Mouse (Mus musculus) heart, adult 11 months (tissue): ENCODE results near the gene Gm45716.
"Not testable (repeated sequence)": the region's sequence is repeated elsewhere in the genome, so short reads cannot be mapped to it uniquely, and the experiment has no call there.

Source experiments
- DNase-seq: peaks from one replicate; pipeline ENCODE4 v3.0.0; 2022

Gm45716 gene

DNA sequence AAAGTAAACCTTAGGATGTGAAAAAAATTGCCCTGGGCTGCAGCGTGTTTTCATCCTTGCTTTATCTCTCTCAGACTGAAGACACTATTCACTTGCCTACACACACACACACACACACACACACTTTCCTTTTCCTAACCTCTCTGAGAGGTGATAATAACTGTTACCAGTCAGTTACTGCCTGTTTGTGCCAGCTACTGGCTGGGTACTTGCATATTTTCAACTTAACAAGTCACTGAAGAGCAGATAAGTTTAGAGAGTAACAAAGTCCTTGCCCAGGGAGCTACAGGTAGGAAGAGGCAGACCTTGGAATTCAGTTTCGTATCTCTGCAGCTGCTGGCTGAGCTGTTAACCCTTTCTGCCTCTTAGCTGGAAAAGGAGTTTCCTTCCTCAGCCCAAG is 64.4 kb downstream of the Gm45716 start:
- DNase-seq = no peak

DNA sequence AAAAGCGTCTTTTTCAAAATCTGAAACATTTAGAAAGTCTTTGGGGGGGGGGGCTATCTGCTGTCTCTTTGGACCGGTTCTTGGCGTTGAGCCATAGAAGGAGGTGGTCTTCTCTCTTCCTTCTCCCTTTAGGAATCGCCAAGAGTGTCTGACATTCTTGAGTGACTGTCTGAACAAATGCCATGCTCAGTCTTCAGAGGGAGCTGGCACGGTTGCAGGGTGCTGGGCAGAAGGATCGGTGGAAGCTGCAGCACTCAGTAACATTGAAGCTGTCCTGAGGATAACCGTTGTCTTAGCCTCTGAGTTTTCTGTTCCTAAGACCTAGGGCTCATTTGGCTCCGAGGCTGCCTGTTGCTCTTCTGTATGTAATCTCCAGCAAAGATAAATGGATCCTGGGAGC is 64.9 kb downstream of the Gm45716 start:
- no peak for DNase-seq

DNA sequence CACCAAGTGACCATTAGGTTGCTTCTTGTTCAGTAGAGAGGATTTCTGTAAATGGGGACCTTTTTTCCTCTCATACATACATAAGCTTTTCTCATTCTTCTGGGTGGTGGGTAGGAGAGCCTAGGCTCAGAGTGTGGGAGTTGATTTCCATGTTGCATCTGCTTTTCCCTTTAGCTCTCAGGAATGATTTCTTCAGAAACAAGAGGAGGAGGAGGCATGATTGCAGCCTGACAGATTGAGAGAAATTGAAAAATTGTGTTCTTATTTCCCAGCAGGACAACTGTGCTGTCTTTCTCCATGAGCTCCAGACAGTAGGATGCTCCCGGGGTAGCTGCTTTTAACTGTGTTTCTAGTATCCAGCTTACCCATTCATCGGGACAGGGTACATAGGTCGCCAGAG is 67.1 kb downstream of the Gm45716 start:
- DNase-seq = no peak

DNA sequence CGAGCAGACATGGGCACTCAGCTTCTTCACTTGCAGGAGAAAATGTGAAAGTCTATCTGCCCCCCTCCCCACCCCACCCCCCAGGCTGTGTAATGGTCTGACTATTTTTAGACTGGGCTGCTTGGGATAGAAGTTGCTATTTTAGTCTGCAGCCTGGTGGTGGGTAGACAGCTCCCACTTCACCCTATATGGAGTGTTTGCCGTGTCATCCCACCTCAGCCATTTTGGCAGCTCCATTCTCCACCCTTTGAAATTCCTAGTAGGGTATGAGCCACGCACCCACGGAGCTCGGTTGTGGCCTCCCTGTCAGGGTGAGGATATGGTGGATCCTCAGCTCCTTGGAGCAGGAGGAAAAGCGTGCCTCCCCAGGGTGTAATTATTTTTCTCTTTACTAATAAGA is 68.2 kb downstream of the Gm45716 start:
- DNase-seq = peak; percentile 96

DNA sequence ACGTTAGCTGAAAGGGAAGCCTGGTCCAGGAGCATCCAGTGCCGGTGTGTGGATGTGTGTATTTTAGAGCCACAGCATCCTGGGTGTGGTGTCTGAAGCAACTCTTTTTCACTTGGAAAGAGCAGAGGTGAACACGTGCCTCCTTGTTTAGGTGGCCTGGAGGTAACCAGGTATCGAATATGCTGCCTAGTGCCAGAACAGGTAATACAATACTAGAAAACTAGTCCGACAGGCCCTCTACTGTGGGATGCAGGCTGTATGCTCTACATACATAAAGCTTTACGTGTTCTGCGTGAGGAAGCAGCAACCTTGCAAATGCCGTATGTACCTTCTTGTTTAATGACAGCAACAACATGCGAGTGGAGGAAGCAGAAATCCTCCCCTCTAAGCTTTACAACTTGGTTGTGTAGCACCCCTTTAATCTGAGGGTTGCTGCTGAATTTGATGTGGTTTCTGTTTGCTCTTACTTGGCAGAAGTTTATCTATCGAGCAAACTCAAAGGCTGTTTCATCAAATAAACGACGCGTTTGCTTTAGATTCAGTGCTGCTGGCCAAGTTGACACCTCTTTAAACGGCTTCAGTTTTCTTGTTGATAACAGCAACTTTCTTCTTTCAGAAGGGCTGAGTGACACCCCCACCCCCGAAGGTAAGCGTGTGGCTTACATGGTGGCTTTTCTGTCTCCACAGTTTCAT is 69.5 kb downstream of the Gm45716 start:
- no peak for DNase-seq

DNA sequence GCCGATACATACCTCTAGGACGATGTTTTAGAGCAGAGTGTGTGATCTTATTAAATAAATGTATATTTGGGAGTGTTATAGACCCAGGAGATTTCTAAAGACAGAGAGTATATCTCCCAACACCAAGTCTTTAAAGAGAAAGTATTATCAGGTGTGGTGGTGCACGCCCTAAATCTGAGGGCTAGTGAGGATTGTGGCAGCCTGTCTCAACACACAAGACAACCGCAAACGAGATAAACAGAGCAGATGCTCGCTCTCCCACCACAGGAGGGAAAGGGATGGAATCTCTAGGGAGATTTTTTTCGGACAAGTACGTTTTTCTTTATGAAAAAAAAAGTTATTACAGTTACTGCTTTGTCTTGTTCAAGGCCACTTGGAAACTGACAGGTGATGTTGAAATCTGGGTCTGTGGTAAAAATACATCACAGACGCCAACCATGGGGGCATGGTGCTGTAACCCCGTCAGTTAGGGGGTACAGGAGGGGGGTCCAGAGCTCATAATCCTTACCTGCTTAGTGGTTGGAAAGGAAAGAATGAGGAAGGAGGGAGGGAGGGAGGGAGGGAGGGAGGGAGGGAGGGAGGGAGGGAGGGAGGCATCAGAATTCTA is 70.9 kb downstream of the Gm45716 start:
- no peak for DNase-seq

DNA sequence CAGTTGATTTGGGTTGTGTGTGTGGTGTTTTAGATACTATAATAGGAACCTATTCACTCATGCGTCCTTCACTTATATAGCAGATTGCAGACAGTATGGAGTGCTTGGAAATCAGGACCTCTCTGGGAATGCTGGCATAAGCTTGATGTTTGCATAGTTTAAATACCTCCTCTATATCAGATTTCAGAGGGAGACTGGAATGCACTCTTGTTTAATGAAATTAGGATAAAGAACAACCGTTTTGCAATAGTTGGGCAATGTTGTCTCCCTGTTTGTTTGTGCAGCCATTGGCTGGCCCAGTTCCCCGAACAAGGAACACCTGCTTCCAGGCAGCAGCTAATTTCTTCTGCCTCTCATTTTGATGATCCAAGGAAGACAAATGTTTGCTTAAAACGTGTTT is 71.6 kb downstream of the Gm45716 start:
- no peak for DNase-seq

DNA sequence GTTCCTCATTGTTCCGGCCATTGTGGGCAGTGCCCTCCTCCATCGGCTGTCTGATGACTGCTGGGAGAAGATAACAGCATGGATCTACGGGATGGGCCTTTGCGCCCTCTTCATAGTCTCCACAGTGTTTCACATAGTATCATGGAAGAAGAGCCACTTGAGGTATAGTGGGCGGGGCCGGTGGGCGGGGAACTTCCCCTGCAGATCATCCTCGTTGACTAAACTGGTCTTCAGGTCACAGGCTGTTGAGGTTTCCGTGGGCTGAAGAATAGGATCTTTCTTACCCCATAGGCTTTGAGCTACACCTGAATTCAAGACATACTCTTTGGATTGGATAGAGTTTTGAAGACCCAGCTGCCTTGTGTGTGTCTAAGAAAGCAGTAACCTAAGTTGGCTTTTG is 72.3 kb downstream of the Gm45716 start:
- no peak for DNase-seq

DNA sequence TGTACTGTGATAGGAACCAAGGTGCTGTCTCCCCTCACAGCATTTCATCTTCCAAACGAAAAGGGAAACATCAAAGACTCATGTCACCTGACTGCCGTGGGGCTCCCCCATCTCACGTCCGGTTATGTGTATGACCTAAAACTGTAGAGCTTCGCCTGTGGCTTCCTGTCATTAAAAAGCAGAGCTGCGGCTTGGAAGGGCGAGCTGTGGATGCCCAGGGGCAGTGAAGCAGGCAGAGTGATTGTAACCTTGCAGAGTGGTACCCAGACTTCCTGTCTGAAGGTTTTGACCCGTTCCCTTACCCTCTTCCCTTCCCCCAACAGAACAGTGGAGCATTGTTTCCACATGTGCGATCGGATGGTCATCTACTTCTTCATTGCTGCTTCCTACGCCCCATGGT is 76.7 kb downstream of the Gm45716 start:
- DNase-seq = peak; percentile 84

DNA sequence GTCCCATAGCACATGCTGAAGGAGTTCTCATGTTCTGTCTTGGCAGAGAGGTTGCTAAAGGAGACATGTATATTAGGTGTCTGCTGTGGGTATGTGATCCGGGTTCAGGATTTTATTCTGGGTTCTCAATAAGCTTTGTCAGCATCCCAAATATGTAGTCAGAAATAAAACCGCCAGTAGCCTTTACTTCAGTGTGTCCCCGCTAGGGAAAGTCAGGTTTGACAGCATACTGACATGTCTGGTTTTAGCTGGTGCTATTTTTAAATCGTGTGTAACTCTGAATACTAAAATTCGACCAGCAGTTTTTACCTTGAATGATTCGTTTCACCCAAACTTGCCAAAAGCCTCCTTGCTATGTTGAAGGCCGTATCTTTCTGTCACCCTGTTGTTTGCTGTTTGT is 78.1 kb downstream of the Gm45716 start:
- DNase-seq = peak; percentile 35

DNA sequence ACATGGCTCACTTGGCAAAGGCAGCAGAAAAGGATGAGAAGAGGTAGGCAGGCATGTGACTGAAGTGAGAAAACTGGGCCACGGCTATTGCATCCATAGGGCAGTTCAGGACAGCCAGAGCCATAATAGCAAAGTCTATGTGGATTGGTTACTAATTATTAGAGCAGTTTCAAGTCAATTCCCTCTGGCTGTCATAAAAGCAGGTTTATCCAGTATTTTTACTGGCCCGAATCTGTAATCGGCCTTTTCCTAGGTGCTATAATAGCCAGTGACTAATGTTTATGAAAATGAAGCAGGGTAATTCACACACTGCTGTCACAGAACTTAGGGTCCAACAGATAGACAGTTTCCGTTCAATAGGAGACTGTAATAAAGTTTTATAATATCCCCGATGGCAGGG is 81.5 kb downstream of the Gm45716 start:
- DNase-seq = no peak

DNA sequence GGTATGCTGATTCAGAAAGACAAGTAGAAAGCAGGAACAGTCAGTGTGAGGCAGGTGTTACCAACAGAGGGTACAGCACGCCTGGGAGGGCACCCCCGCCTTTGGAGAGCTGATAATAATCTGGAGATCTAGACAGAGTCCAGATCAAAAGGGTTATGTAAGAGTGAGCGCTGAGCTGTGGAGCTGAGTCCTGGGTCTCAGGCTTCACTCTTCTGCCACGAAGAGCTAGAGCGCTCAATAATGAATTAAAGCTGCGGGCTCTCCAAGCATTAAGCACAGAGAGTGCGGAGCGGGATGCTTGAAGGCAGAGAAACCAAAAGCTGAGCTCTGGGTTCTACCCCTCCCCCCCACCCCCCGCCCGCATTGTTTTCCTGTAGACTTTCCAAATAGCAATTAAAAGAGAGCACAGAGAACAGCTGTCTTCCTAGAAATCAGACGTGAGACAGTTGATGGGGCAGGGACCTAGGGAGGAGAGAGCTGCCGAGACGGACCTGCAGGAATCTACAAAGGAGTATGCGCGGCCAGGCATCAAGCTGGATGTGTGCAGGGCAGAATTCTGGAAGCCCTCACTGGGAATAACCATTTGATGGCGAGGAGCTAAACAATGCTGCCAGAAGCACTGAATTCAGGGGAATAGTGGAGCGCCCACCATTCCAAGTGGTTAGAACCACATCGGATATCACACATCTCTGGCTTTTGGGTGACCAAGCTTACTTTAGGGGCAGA is 82.1 kb downstream of the Gm45716 start:
- peak; percentile 63 for DNase-seq

DNA sequence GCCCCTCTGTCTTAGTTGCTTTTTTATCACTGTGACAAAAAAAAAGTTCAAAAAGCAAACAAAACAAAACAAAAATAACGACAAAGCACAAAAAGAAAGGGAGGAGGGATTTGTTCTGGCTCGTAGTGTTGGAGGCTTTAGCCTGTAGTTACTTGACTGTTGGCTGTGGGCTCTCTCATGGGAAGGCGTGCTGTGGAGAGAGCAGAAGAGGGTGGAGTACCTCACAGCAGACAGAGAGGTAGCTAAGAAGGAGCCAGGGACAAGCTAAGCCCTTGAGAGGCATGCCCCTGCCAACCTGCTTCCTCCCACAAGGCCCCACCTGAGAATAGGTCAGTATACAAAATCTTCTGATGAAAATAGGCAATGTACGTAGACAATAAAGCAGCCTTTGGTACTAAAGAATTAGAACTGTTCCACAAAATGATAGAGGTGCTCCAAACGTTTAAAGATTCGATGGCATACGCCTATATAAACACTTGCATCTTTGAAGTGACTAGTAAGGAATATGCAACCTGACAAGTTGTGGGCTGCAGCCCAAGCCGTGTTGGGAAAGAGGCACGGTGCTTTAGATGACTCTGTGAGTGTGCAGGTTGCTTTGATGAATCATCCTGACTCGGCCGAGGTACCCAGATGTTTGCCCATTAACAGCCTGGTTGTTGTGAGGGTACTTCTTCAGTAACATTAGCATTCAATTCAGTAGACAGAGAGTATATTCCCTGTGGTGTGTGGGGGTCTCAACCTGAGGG is 82.8 kb downstream of the Gm45716 start:
- DNase-seq = peak; percentile 82

DNA sequence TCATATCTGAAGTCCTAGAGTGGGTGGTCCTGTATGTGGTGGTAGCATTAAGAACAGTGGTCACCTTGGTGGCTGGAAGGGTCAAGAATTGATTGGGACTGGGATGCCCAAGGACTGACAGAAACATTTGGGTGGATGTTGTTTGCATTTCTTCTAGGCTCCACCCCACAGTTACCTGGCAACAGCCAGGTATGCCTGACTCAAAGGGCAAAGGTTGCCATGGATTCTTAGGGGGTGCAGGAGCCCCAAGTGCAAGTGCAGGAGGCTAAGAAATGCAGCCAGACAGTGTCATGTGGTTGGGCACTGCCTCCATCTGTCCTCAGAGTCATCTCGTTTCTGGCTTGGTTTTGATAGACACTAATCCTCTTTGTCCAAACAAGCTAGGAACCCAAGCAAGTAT is 86.7 kb downstream of the Gm45716 start:
- DNase-seq = peak; percentile 53

DNA sequence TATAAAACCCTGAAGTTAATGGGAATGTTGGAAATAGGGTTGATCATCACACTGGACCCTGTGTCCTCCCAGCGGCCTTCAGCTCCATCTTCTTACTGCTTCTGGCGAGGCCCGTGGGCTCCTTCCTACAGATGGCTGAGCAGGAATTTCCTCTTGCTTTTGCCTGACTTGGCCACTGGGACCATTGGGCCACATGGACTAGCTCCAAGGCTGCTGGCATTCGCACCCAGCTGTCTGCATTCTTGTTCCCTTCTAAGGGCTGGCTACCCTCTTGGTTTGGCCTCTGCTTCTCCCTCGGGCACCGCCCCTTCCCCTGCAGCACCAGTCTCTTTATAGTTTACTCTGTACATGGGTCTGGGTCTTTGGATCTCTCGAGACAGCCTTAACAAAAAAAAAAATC is 88.2 kb downstream of the Gm45716 start:
- DNase-seq = peak; percentile 95

DNA sequence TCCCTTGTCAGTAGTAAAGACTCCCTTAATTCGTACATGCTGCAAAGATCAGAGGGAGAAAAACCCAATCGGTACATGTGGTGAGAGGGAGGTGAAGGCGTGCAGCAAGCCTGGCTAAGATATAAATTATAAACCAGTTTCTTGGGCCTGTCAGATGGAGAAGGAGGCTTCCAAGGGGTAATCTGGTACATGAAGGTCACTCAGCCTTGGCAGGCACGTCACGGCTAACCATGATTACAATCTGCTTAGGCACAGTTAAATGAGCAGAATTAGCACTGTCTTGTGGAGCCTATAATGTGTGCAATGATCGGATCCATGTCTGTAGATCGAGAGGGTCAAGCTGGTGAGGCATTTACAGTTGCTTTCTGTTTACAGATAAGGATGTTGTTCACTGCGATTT is 88.7 kb downstream of the Gm45716 start:
- peak; percentile 75 for DNase-seq

DNA sequence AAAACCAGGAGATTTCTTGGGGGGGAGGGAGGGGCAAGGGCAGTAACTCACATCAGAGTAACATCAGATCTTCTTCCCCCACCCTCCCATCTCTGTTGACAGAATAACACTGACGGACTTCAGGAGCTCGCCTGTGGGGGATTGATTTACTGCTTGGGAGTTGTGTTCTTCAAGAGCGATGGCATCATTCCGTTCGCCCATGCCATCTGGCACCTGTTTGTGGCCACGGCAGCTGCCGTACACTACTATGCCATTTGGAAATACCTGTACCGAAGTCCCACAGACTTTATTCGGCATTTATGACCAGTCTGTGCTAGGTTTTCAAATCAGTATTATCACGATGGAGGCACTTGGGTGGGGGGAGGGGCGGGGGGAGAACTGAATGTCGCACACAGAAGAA is 89.1 kb downstream of the Gm45716 start:
- no peak for DNase-seq

DNA sequence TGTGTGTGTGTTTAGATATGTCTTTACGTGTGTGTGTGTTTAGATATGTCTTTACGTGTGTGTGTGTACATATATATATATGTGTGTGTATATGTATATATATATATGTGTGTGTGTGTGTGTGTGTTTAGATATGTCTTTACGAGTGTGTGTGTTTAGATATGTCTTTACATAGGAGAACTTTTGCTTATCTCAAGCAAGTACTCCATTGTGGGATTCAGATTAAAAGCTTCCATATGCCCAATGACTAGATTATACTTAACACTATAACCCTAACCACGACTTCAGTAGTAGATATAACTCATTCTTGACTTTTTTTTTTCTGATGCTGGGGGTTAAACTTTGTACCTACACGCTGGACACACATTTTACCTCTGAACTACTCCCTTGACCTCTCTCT is 92.6 kb downstream of the Gm45716 start:
- no peak for DNase-seq

DNA sequence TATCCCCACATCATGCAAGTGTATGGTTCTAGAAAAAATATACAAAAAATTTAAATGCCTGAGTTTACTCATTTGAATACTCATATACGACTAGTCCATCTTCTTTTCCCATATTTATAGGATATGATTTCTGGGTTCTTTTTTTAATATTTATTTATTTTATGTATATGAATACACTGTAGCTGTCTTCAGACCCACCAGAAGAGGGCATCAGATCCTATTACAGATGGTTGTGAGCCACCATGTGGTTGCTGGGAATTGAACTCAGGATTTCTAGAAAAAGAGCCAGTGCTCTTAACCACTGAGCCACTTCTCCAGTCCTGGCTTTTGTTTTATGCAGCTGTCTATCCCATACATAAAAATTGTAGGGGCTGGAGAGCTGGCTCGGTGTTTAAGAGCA is 94.5 kb downstream of the Gm45716 start:
- not testable (repeated sequence) for DNase-seq

DNA sequence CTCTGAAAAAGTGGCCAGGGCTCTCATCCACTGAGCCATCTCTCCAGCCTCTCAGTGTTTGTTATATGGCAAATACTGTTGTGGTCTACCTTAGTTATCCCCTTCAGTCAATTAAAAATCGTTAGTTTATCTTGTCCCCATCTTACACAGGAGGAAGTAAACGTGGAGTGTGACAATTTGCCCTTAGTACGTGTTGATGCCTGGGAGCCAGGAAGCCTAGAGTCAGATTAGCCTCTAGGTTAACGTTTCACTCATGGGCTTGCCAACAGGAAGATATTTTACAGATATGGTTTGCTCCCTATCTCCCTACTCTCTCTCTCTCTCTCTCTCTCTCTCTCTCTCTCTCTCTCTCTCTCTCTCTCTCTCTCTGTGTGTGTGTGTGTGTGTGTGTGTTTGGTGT is 95.7 kb downstream of the Gm45716 start:
- no peak for DNase-seq

DNA sequence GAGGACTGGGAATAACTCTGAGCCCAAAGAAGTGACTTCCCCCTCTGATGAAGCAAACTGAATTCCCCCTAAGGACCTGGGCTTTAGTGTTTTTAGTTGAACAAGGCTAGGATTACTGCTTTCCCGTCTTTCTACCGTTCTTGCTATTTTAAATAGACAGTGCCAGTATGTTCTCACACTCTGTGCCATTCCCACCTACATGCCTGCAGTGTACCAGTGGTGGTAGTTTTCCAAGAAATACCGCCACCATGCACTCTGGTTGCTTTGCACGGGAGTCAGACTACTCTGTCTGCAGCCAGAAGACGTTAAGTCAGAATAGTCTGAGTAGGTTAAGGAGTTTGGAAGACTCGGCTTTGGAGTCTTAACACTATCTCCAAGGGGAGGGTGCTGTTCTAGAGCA is 96.1 kb downstream of the Gm45716 start:
- no peak for DNase-seq

DNA sequence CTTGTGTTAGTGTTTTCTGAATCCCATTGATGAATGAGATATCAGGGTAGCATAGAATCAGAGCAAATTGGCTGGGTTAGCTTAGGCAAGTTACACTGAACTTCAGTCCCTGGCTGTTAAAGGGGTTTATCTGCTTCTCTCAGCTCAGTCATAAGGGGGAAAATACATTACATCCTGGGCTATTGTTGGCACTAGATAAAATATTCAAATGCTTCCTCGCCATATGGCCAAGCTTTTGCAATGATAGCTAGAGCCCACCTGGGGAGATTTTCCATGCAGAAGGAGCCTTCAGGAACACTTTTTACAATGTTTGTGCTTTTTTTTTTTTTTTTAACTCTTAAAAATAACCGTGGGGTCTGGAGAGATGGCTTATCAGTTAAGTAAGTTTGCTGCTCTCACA is 96.6 kb downstream of the Gm45716 start:
- no peak for DNase-seq

DNA sequence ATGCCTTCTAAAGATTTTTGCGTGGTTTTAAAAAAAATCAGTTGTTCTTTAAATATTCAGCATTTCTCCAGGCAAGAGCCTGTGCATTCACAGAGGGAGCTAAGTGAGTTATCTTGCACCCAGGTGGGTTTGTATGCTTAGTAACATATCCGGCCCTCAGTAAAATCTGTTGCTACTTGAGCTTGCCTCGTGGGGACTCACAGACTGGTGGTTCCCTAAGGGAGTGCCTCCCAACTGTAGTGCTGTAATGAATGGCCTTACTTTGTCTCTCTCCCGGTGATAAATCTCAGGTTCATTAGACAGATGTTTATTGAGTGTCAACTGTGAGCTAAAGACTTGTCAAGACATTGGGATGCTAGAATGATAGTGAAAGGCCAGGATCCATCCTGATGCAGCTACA is 97.1 kb downstream of the Gm45716 start:
- DNase-seq = no peak
